Mouse (Mus musculus) thymus, adult 18-20 months (tissue): ENCODE measurements around the gene AI837181.

Experiments
- DNase-seq, 2 experiments: peaks; one replicate each; pipeline ENCODE4 v3.0.0; 2022; ENCODE audit warnings: mixed read lengths in 2 of 2

The AI837181 gene

GRCm38 (mm10) chr19:5418750-5419466 lies 6.0 kb upstream of the AI837181 start:
- DNase-seq, result no peak

DNA sequence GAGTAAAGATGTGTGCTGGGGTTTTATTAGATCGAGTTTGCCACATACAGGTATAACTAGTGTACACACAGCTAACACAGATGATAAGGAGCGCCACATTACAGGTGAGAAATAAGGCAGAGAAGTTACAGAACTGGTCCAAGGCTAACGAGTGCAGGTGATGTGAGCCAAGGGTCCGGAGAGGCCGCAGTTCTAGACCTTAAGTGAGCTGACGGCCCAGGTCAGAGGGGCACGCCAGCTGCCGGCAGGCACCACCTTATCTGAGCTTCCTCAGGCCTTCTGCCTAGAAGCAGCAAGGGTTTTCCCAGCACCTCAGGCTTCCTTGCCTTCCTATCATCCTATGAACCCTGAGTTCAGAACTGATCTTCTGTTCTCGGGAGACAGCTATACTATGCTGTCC lies 5.3 kb upstream of the AI837181 start:
- no peak for DNase-seq

- DNase-seq, result no peak
These were observed 4.4 kb upstream of the AI837181 start for GRCm38 (mm10) chr19:5420579-5420978.

DNA sequence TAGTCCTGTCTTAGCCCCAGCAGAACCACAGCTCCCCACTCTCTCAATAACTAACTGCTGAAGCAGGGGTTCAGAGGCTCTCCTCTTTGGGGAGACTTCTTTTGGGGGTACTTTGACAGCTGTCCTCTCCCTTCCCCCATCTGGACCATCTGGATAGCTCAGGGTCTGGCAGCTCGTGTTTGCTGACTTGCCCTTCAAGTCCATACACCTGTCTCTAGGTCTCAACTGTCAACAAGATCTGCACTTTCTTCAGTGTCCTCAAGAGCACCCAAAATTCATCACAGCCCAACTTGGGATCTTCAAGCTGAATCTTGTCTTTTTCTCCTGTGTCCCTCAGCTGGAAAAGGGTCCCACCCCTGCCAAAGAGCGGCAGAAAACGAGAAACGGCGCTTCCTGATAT lies 3.2 kb upstream of the AI837181 start:
- DNase-seq, result no peak

- no peak for DNase-seq
These were observed 2.7 kb upstream of the AI837181 start for GRCm38 (mm10) chr19:5422267-5422666.

- no peak for DNase-seq
These were observed 2.0 kb upstream of the AI837181 start for GRCm38 (mm10) chr19:5422895-5423443.

GRCm38 (mm10) chr19:5423561-5423960 lies 1.4 kb upstream of the AI837181 start:
- no peak for DNase-seq

DNA sequence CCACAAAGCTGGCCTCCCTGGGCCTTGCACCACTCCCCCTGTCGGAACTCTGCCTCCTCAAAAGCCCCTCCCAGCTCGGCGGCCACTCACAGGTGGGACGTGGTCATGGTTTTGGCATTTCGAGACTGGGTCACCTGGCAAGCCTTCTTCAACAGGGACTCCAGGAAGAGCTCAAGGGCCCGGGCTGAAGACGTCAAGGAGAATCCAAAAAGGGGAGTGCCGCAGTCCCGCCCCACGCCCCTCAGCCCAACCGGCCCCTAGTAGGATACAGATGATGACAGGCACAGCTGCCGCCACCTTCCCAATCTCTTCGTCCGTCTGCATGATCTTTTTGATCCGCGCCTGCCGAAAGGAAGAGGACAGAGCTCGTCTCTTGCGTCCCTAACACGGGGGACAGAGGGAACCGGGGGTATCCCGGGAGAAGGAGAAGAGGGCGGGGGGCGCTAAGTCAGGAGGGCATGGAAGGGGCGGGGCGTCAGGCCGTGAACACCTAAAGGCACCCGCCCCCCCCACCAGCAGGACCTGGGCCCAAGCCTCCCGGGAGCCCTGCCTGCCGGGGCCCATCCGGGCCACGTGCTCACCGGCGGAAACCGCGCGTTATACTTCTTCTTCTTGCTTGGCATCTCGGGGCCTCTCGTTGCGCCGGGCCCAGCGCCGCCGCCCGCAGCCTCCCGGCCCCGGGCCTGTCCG lies 707 bp upstream of the AI837181 start:
- peak; percentile 72 to 77 for DNase-seq

- no peak for DNase-seq
These were observed 1.1 kb downstream of the AI837181 start for GRCm38 (mm10) chr19:5425906-5426565.

DNA sequence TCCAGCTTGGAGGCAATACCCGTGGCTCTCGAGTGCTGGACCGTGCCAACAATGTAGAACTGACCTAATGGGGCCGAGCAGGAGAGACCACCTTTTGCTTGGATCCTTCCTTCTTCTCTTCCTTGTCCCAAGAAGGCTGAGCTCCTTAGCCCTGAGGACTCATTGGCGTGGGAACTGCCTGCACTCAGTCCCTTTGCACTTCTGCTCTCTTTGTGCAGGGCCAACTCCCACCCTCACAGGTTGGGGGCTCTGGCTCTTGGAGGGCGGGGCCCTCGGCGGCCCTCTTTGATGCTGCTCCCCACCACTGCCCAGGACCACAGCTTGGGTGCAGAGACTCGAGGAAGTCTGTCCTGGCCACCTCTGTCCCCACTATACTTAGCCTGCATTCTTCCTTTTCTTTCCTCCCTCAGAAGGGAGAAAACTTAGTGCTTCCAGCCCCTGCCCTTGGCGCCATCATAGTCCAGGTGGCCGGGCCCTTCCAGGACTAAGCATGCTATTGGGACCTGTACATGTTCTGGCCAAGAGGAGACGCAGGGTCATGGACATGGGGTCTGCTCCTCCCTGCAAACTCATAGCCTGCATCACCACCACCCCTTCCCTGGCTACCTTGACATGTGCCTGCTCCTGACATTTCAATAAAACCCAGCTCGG lies 1.8 kb downstream of the AI837181 start:
- no peak for DNase-seq

- DNase-seq, result no peak
These were observed 3.1 kb downstream of the AI837181 start for GRCm38 (mm10) chr19:5428083-5428482.

DNA sequence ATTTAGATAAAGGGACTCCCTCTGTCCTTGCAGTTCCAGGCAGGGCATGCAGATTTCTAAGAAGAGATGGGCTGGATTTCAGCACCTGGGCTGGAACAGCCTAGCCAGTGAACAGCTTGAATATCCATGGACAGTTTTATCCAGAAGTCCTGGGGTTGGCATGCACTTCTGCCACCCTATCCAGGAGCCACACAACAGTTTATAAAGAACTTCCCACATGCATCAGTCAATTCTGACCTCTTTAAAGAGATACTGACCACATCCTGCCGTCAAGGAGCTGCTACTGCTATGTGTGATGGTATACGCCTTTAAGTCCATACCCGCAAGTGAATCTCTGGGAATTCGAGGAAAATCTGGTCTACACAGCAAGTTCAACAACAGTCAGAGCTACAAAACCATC lies 4.3 kb downstream of the AI837181 start:
- no peak for DNase-seq

DNA sequence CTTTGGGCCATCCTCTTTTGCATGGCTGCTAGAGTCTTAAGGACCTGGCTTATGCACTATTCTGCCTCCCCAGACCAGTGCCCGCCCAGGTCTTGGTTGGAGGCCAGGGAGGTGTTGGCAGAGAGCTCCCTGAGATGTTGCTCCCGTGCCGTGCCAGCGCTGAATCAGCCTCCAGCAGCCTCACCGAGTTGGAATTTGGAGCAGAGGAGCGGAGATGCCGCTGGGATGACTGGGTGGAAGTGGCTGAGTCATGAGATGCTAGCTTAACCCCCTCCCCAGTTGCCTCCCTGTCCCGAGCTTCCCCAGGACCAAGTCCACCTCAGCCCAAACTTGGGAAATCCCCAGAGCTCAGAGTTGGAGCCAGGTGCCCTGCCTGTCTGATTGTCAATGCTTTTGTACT lies 4.9 kb downstream of the AI837181 start:
- DNase-seq, result no peak

GRCm38 (mm10) chr19:5430408-5430807 lies 5.5 kb downstream of the AI837181 start:
- no peak for DNase-seq

GRCm38 (mm10) chr19:5431911-5432464 lies 7.0 kb downstream of the AI837181 start:
- no peak for DNase-seq

- DNase-seq, result peak; percentile 47 to 67
These were observed 8.3 kb downstream of the AI837181 start for GRCm38 (mm10) chr19:5432992-5433852.

- no peak for DNase-seq
These were observed 9.0 kb downstream of the AI837181 start for GRCm38 (mm10) chr19:5433951-5434350.

DNA sequence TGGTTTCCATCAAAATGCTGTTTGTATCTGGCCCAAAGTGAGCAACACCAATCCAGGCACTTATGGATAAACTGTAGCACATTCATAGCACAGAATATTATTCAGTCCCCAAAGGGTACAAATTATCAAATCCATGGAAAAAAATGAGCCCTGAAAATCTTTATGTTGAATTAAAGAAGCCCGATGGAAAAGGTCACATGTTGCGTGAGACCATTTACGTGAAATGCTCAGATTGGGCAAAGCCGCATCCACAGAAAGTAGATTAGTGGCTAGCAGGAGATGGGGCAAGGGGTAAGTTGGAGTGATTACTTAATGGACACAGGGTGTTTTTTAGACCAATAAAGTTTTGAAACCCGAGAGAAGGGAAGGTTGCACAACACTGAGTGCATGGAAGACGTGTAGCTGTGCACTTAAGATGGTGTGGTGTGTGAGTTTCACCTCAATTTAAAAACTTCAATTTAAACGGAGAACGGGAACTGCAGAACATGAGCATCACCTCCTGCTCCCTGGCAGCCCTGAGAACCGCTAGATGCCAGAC lies 19.5 kb downstream of the AI837181 start:
- no peak for DNase-seq

DNA sequence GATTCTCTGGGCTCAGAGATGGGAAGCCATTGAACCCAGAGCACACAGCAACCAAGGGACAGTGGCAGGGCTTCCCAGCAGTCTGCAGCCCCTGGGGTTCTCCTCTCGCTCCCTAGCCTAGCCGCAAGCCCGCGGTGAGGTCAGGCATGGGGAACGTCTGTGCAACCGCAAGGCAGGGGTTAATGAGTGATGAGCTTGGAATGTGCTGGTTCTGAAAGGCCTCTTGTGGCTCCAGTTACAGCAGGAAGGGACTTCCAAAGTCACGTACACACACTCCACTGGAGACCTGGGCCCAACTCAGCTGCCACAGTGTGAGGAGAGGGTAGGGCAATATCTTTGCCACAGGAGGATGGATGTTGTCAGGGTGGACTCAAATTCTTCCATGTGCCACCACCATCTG lies 20.0 kb downstream of the AI837181 start:
- DNase-seq, result no peak

DNA sequence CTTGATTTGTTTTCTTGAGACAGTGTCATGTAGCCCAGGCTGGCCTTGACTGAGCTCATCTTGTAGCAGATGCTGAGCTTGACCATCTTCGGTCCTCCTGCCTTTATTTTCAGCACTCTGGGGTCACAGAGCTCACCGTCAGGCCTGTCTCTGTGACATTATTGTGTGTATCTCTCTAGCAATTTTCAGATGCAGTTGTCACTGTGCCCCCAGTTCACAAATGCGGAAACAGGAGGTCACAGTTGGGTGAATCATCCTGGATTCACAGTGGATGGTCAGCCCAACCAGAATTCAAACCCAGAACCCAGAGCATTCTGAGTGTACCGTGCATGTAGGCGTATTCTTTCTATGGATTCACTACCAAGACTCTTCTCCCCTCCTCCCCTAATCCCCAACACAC lies 20.8 kb downstream of the AI837181 start:
- DNase-seq, result no peak

DNA sequence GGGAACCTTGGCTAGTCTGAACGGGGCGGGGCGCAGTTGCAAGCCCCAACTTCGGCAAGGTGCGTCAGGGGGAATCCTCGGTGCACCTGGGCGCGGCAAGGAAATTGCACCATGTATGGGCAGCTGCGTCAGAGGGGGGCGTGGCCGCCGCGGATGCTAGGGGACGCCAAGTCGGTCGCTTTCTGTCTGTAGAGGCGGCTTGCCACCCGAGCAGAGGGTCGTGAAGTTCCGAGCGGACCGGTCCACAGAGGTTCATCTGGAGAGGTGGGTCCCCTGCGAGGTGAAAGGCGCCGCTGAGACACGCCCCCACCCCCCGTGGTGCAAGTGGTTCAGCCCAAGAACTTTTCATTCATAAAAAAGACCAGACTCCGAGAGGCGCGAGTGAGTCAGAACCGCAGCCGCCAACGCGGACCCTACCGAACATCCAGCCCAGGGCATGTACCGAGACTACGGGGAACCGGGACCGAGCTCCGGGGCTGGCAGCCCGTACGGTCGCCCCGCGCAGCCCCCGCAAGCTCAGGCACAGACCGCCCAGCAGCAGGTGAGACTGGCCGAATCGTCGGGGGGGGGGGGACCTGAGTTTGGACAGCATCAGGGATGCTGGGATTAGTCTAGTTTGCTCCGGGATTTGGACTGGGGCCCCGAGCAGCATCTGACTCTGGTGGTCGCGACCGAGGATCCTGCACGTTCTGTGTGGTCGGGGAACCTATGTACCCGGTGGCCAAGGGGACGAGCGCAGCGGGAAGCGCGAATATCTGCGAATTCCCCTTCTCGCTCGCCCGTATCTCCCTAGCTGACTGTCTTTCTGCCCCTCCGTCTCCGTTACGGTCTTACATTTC lies 22.8 kb downstream of the AI837181 start, which contains the start of gene Fosl1:
TSS of gene Fosl1 (plus strand) at position 33 of the 839 bp plus-strand sequence.
- peak; percentile 66 to 72 for DNase-seq
